Mouse (Mus musculus): ENCODE results near the gene Rag1. TPM values are rescaled to one million over a fixed set of nuclear protein-coding genes. Genes with fewer than 3 reads are reported as not detected.

The Rag1 gene
- polyA plus RNA-seq, 1 experiment from 2014 or later = not detected

GRCm38 (mm10) chr2:101650446-101650845, 1.1 kb upstream of the Rag1 start:
- Histone ChIP-seq H3K27me3 (replicated peaks; ENCODE audit: control insufficient read depth, insufficient read depth, low read length) (no peaks in the 10 kb centered on the region), H3K4me1 (replicated peaks; ENCODE audit: control insufficient read depth, insufficient read depth, low read length) (0 out of 2 replicates have a peak, but pooled peaks cover 2% of the 10 kb centered on the region), H3K9ac (ENCODE audit: low read length) (no peak overlapping the region), H3K4me2 (ENCODE audit: low read length) (no peak overlapping the region), H3K27ac (ENCODE audit: low read depth) (no peak overlapping the region), H3K36me3 (ENCODE audit: control insufficient read depth, insufficient read depth, low read length) (no peaks in the 10 kb centered on the region), H3K9me3 (ENCODE audit: control insufficient read depth, low read length) (no peaks in the 10 kb centered on the region), H3K4me3 (ENCODE audit: low read depth, low read length) (no peak overlapping the region)
- WGBS = 61% methylated on average over 1 of the region's 1 CpGs
- DNase-seq (ENCODE audit: low spot score) (no peak), ATAC-seq (replicated peaks; ENCODE audit: low FRiP score, low TSS enrichment, low read depth) (no peak)

- H3K36me3 ChIP-seq (ENCODE audit: control insufficient read depth, insufficient read depth, low read length) = no peaks in the 10 kb centered on the region
- 83% methylated on average over 2 of the region's 2 CpGs for WGBS
- no peaks in the 10 kb centered on the region for H3K27me3 ChIP-seq (replicated peaks; ENCODE audit: control insufficient read depth, insufficient read depth, low read length)
- H3K4me2 ChIP-seq (ENCODE audit: low read length) = no peak overlapping the region
- ATAC-seq (replicated peaks; ENCODE audit: low FRiP score, low TSS enrichment, low read depth) = no peak
- no peak overlapping the region for H3K4me3 ChIP-seq (ENCODE audit: low read depth, low read length)
- H3K9me3 ChIP-seq (ENCODE audit: control insufficient read depth, low read length) = no peaks in the 10 kb centered on the region
- H3K9ac ChIP-seq (ENCODE audit: low read length) = no peak overlapping the region
- no peak overlapping the region for H3K27ac ChIP-seq (ENCODE audit: low read depth)
- no peak for DNase-seq (ENCODE audit: low spot score)
- H3K4me1 ChIP-seq (replicated peaks; ENCODE audit: control insufficient read depth, insufficient read depth, low read length) = 0 out of 2 replicates have a peak, but pooled peaks cover 2% of the 10 kb centered on the region
Measured at GRCm38 (mm10) chr2:101648361-101648760, 940 bp downstream of the Rag1 start.

- no peak overlapping the region for H3K4me2 ChIP-seq (ENCODE audit: low read length)
- no peaks in the 10 kb centered on the region for H3K36me3 ChIP-seq (ENCODE audit: control insufficient read depth, insufficient read depth, low read length)
- no peak overlapping the region for H3K27ac ChIP-seq (ENCODE audit: low read depth)
- ATAC-seq (replicated peaks; ENCODE audit: low FRiP score, low TSS enrichment, low read depth) (no peak), DNase-seq (ENCODE audit: low spot score) (no peak)
- H3K27me3 ChIP-seq (replicated peaks; ENCODE audit: control insufficient read depth, insufficient read depth, low read length) = no peaks in the 10 kb centered on the region
- 0 out of 2 replicates have a peak, but pooled peaks cover 2% of the 10 kb centered on the region for H3K4me1 ChIP-seq (replicated peaks; ENCODE audit: control insufficient read depth, insufficient read depth, low read length)
- 100% methylated on average over 1 of the region's 1 CpGs for WGBS
- no peaks in the 10 kb centered on the region for H3K9me3 ChIP-seq (ENCODE audit: control insufficient read depth, low read length)
- no peak overlapping the region for H3K4me3 ChIP-seq (ENCODE audit: low read depth, low read length)
- H3K9ac ChIP-seq (ENCODE audit: low read length) = no peak overlapping the region
Measured at GRCm38 (mm10) chr2:101645841-101646240, 3.5 kb downstream of the Rag1 start.

- H3K4me3 ChIP-seq (ENCODE audit: low read depth, low read length) = no peak overlapping the region
- no peak overlapping the region for H3K27ac ChIP-seq (ENCODE audit: low read depth)
- H3K36me3 ChIP-seq (ENCODE audit: control insufficient read depth, insufficient read depth, low read length) = no peaks in the 10 kb centered on the region
- no peaks in the 10 kb centered on the region for H3K4me1 ChIP-seq (replicated peaks; ENCODE audit: control insufficient read depth, insufficient read depth, low read length)
- H3K9me3 ChIP-seq (ENCODE audit: control insufficient read depth, low read length) = no peaks in the 10 kb centered on the region
- 74% methylated on average over 3 of the region's 3 CpGs for WGBS
- H3K27me3 ChIP-seq (replicated peaks; ENCODE audit: control insufficient read depth, insufficient read depth, low read length) = no peaks in the 10 kb centered on the region
- H3K4me2 ChIP-seq (ENCODE audit: low read length) = no peak overlapping the region
- ATAC-seq (replicated peaks; ENCODE audit: low FRiP score, low TSS enrichment, low read depth) (no peak), DNase-seq (ENCODE audit: low spot score) (no peak)
- H3K9ac ChIP-seq (ENCODE audit: low read length) = no peak overlapping the region
Measured at GRCm38 (mm10) chr2:101639840-101640350, 9.4 kb downstream of the Rag1 start.

- ATAC-seq (replicated peaks; ENCODE audit: low FRiP score, low TSS enrichment, low read depth) = no peak
- Histone ChIP-seq H3K27ac (ENCODE audit: low read depth) (no peak overlapping the region), H3K4me2 (ENCODE audit: low read length) (no peak overlapping the region)
Measured at GRCm38 (mm10) chr2:101638979-101639839, 10.1 kb downstream of the Rag1 start.

GRCm38 (mm10) chr2:101628297-101629236, 20.7 kb downstream of the Rag1 start:
- WGBS = 1% methylated on average over 31 of the region's 31 CpGs
- Histone ChIP-seq H3K27me3 (replicated peaks; ENCODE audit: control insufficient read depth, insufficient read depth, low read length) (no peaks in the 10 kb centered on the region), H3K9me3 (ENCODE audit: control insufficient read depth, low read length) (no peaks in the 10 kb centered on the region), H3K4me3 (ENCODE audit: low read depth, low read length) (peak overlapping the region; percentile 79), H3K9ac (ENCODE audit: low read length) (peak overlapping the region; percentile 53), H3K4me1 (replicated peaks; ENCODE audit: control insufficient read depth, insufficient read depth, low read length) (peaks cover 4% of the 10 kb centered on the region; the same call in 1 of the 2 replicates), H3K36me3 (ENCODE audit: control insufficient read depth, insufficient read depth, low read length) (no peaks in the 10 kb centered on the region), H3K4me2 (ENCODE audit: low read length) (peak overlapping the region; percentile 67), H3K27ac (ENCODE audit: low read depth) (peak overlapping the region; percentile 87)
- DNase-seq (ENCODE audit: low spot score) (peak; percentile 92), ATAC-seq (replicated peaks; ENCODE audit: low FRiP score, low TSS enrichment, low read depth) (peak; percentile 98)

More at GRCm38 (mm10) chr2:101638979-101639839, 10.1 kb downstream of the Rag1 start:
- Histone ChIP-seq H3K4me1 (replicated peaks; ENCODE audit: control insufficient read depth, insufficient read depth, low read length) (no peaks in the 10 kb centered on the region), H3K36me3 (ENCODE audit: control insufficient read depth, insufficient read depth, low read length) (no peaks in the 10 kb centered on the region), H3K4me3 (ENCODE audit: low read depth, low read length) (no peak overlapping the region), H3K27me3 (replicated peaks; ENCODE audit: control insufficient read depth, insufficient read depth, low read length) (no peaks in the 10 kb centered on the region), H3K9me3 (ENCODE audit: control insufficient read depth, low read length) (no peaks in the 10 kb centered on the region), H3K9ac (ENCODE audit: low read length) (no peak overlapping the region)
- 46% methylated on average over 7 of the region's 7 CpGs for WGBS
- DNase-seq (ENCODE audit: low spot score) = no peak

GRCm38 (mm10) chr2:101627227-101627626, 22.1 kb downstream of the Rag1 start:
- no peaks in the 10 kb centered on the region for H3K36me3 ChIP-seq (ENCODE audit: control insufficient read depth, insufficient read depth, low read length)
- no peak overlapping the region for H3K27ac ChIP-seq (ENCODE audit: low read depth)
- no peak overlapping the region for H3K4me3 ChIP-seq (ENCODE audit: low read depth, low read length)
- H3K27me3 ChIP-seq (replicated peaks; ENCODE audit: control insufficient read depth, insufficient read depth, low read length) = no peaks in the 10 kb centered on the region
- no peak overlapping the region for H3K4me2 ChIP-seq (ENCODE audit: low read length)
- no peak overlapping the region for H3K9ac ChIP-seq (ENCODE audit: low read length)
- peaks cover 4% of the 10 kb centered on the region; the same call in 1 of the 2 replicates for H3K4me1 ChIP-seq (replicated peaks; ENCODE audit: control insufficient read depth, insufficient read depth, low read length)
- ATAC-seq (replicated peaks; ENCODE audit: low FRiP score, low TSS enrichment, low read depth) (no peak), DNase-seq (ENCODE audit: low spot score) (no peak)
- H3K9me3 ChIP-seq (ENCODE audit: control insufficient read depth, low read length) = no peaks in the 10 kb centered on the region

GRCm38 (mm10) chr2:101624526-101624925, 24.8 kb downstream of the Rag1 start, which contains the start of gene Rag2:
TSS of gene Rag2 (plus strand) at chr2:101624718.
- DNase-seq (ENCODE audit: low spot score) (no peak), ATAC-seq (replicated peaks; ENCODE audit: low FRiP score, low TSS enrichment, low read depth) (no peak)
- H3K27ac ChIP-seq (ENCODE audit: low read depth) = 0 out of 2 replicates have a peak within 1 kb of the TSS, but pooled peaks have one; percentile 16
- no peak within 1 kb of the TSS for H3K4me3 ChIP-seq (ENCODE audit: low read depth, low read length)
- H3K4me1 ChIP-seq (replicated peaks; ENCODE audit: control insufficient read depth, insufficient read depth, low read length) = peaks cover 4% of the 10 kb centered on the region; the same call in 1 of the 2 replicates
- no peaks in the 10 kb centered on the region for H3K27me3 ChIP-seq (replicated peaks; ENCODE audit: control insufficient read depth, insufficient read depth, low read length)
- no peaks in the 10 kb centered on the region for H3K9me3 ChIP-seq (ENCODE audit: control insufficient read depth, low read length)
- H3K9ac ChIP-seq (ENCODE audit: low read length) = no peak within 1 kb of the TSS
- WGBS = 48% methylated on average over 4 of the region's 4 CpGs
- H3K4me2 ChIP-seq (ENCODE audit: low read length) = no peak within 1 kb of the TSS
- no peaks in the 10 kb centered on the region for H3K36me3 ChIP-seq (ENCODE audit: control insufficient read depth, insufficient read depth, low read length)
